8 mouse cellular contexts compared by ENCODE assay signal in the genomic region with DNA sequence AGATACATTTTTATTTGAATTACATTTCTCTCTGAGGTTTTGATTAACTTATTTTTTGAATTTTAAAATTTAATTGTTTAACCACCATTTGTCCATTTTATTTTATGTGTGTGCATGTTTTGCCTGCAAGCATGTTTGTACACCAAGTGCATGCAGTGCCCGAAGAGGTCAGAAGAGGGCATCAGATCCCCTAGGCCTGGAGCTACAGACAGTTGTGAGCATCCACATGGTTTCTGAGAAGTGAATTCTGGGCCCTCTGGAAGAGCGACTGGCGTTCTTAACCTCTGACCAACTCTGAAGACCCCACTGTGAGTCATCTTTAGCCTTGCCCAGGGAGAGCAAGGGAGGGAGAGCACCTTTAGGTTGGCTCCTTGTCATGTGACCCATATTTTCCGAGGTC. TPM values are rescaled to one million over a fixed set of nuclear protein-coding genes. Genes with fewer than 3 reads are reported as not detected.
DNase-seq lines count a peak whose midpoint lies in the region; ATAC-seq and TF ChIP-seq lines count a peak whose summit lies in the region.

No protein-coding gene starts in this region.

- peaks cover 13% of the 10 kb centered on the region; the same call in 1 of the 2 replicates for H3K36me3 ChIP-seq in midbrain, postnatal 0 days (ENCODE audit: insufficient read depth, low read length)

- ATAC-seq in erythroblast, adult 5-6 weeks (replicated peaks; ENCODE audit: low FRiP score, poor library complexity, severe bottlenecking), result peak; percentile 82
- no peak for ATAC-seq in midbrain, postnatal 0 days (ENCODE audit: low FRiP score)

- no peak overlapping the region for H3K4me3 ChIP-seq in midbrain, postnatal 0 days (ENCODE audit: low read depth, low read length)

- H3K4me1 ChIP-seq in midbrain, postnatal 0 days (ENCODE audit: insufficient read depth, low read length), result no peaks in the 10 kb centered on the region

- no peak overlapping the region for H3K4me2 ChIP-seq in midbrain, postnatal 0 days (ENCODE audit: low read depth, low read length, poor library complexity, severe bottlenecking)

- 86% methylated on average over 4 of the region's 4 CpGs for WGBS in midbrain, postnatal 0 days

- H3K9me3 ChIP-seq in midbrain, postnatal 0 days (ENCODE audit: low read length), result no peaks in the 10 kb centered on the region

- H3K27ac ChIP-seq in midbrain, postnatal 0 days (ENCODE audit: low read depth, low read length), result no peak overlapping the region

- DNase-seq in gastrocnemius, adult 18-20 months (ENCODE audit: low spot score), result peak; percentile 25
- no peak for DNase-seq in gastrocnemius, postnatal 25 days
- DNase-seq in right cerebral cortex, postnatal 14 days, result peak; percentile 28
- no peak for DNase-seq in right cerebral cortex, postnatal 36 days (ENCODE audit: low spot score in 2 of 2)
- peak; percentile 30 for DNase-seq in midbrain, postnatal 0 days (ENCODE audit: low spot score)
- no peak for DNase-seq in left cerebral cortex, postnatal 36 days (ENCODE audit: low spot score in 2 of 2)
- no peak for DNase-seq in layer of hippocampus, postnatal 36 days

- H3K27me3 ChIP-seq in midbrain, postnatal 0 days (ENCODE audit: insufficient read depth, low read length), result no peaks in the 10 kb centered on the region

- TF ChIP-seq CTCF in midbrain, postnatal 0 days (IDR thresholded peaks at IDR 0.05), result peak; percentile 71

- H3K9ac ChIP-seq in midbrain, postnatal 0 days (replicated peaks; ENCODE audit: low read length, poor library complexity, severe bottlenecking), result no peak overlapping the region

- intact Hi-C loops in left cerebral cortex, postnatal 36 days (cut with DNase I), result no loop called here

RNA-seq across cellular contexts. Expression of a gene that starts 9.9 kb away (rescaled TPM):
- total RNA-seq in gastrocnemius, adult 18-20 months (2021), result 10 to 100 TPM; 21.8 to 22.3 TPM
- 10 to 100 TPM; 18.1 to 23.0 TPM for total RNA-seq in gastrocnemius, postnatal 25 days (2021)
- total RNA-seq in erythroblast, adult 5-6 weeks (2015; ENCODE audit: low replicate concordance), result 17.6 and 30.0 TPM in 2 replicates
- total RNA-seq in erythroblast, adult 5-6 weeks (2017; ENCODE audit: low replicate concordance), result 36.8 and 42.0 TPM in 2 replicates
- 41.3 and 70.4 TPM in 2 replicates for total RNA-seq in midbrain, postnatal 0 days (2014; rRNA removed)
- 84.1 and 101 TPM in 2 replicates for polyA plus RNA-seq in midbrain, postnatal 0 days (2015; fragmentation: Nextera tagmentation; extraction: Ambion mirVana)
- 10 to 100 TPM; 66.0 to 74.9 TPM for total RNA-seq in left cerebral cortex, postnatal 36 days (2021)
- 10 to 100 TPM; 74.1 to 82.4 TPM for total RNA-seq in layer of hippocampus, postnatal 36 days (2021)

RNA-seq across cellular contexts. Expression of a gene that starts 10.1 kb away (rescaled TPM):
- total RNA-seq in gastrocnemius, adult 18-20 months (2021), result under 1 TPM in 1 of 2 experiments, not detected in 1; 0.32 TPM
- under 1 TPM in 1 of 2 experiments, not detected in 1; 0.19 TPM for total RNA-seq in gastrocnemius, postnatal 25 days (2021)
- total RNA-seq in erythroblast, adult 5-6 weeks (2015; ENCODE audit: low replicate concordance), result not detected in 2 replicates
- total RNA-seq in erythroblast, adult 5-6 weeks (2017; ENCODE audit: low replicate concordance), result 1.4 TPM in 1 of 2 replicates, not detected in the other
- total RNA-seq in midbrain, postnatal 0 days (2014; rRNA removed), result 0.14 and 1.0 TPM in 2 replicates
- 1.1 and 1.3 TPM in 2 replicates for polyA plus RNA-seq in midbrain, postnatal 0 days (2015; fragmentation: Nextera tagmentation; extraction: Ambion mirVana)
- 1 to 10 TPM in 1 of 2 experiments, under 1 TPM in 1; 0.35 to 1.7 TPM for total RNA-seq in left cerebral cortex, postnatal 36 days (2021)
- total RNA-seq in layer of hippocampus, postnatal 36 days (2021), result 1 to 10 TPM; 1.1 to 1.2 TPM

RNA-seq across cellular contexts. Expression of a gene that starts 49.9 kb away (rescaled TPM):
- 1 to 10 TPM; 2.0 to 2.1 TPM for total RNA-seq in gastrocnemius, adult 18-20 months (2021)
- 1 to 10 TPM; 2.8 to 3.7 TPM for total RNA-seq in gastrocnemius, postnatal 25 days (2021)
- total RNA-seq in erythroblast, adult 5-6 weeks (2015; ENCODE audit: low replicate concordance), result 12.5 and 13.2 TPM in 2 replicates
- 51.3 and 56.9 TPM in 2 replicates for total RNA-seq in erythroblast, adult 5-6 weeks (2017; ENCODE audit: low replicate concordance)
- 2.2 and 2.4 TPM in 2 replicates for total RNA-seq in midbrain, postnatal 0 days (2014; rRNA removed)
- 2.3 and 2.4 TPM in 2 replicates for polyA plus RNA-seq in midbrain, postnatal 0 days (2015; fragmentation: Nextera tagmentation; extraction: Ambion mirVana)
- total RNA-seq in left cerebral cortex, postnatal 36 days (2021), result 1 to 10 TPM; 3.9 TPM
- total RNA-seq in layer of hippocampus, postnatal 36 days (2021), result 1 to 10 TPM; 3.2 to 4.5 TPM

RNA-seq across cellular contexts. Expression of a gene that starts 56.7 kb away (rescaled TPM):
- total RNA-seq in gastrocnemius, adult 18-20 months (2021), result 1 to 10 TPM; 6.1 to 6.6 TPM
- total RNA-seq in gastrocnemius, postnatal 25 days (2021), result 1 to 10 TPM; 4.7 TPM
- total RNA-seq in erythroblast, adult 5-6 weeks (2015; ENCODE audit: low replicate concordance), result 1.7 TPM in 1 of 2 replicates, not detected in the other
- total RNA-seq in erythroblast, adult 5-6 weeks (2017; ENCODE audit: low replicate concordance), result 1.7 and 3.9 TPM in 2 replicates
- 16.7 and 20.5 TPM in 2 replicates for total RNA-seq in midbrain, postnatal 0 days (2014; rRNA removed)
- 63.8 and 70.0 TPM in 2 replicates for polyA plus RNA-seq in midbrain, postnatal 0 days (2015; fragmentation: Nextera tagmentation; extraction: Ambion mirVana)
- 10 to 100 TPM; 38.6 to 49.6 TPM for total RNA-seq in left cerebral cortex, postnatal 36 days (2021)
- 10 to 100 TPM; 38.9 to 39.1 TPM for total RNA-seq in layer of hippocampus, postnatal 36 days (2021)

Comparison
In these comparisons a context has a peak if more than half of its experiments do, and no peak if none do; other contexts are left out.
1. DNase-seq: peak in gastrocnemius, adult 18-20 months (single experiment), right cerebral cortex, postnatal 14 days (single experiment) and midbrain, postnatal 0 days (single experiment); none in gastrocnemius, postnatal 25 days (single experiment), right cerebral cortex, postnatal 36 days (0 of 2), left cerebral cortex, postnatal 36 days (0 of 2) and layer of hippocampus, postnatal 36 days (0 of 2).